Mouse (Mus musculus) thymus, postnatal 10 days (tissue): ENCODE measurements around the gene 1600015I10Rik.
"Not testable (repeated sequence)": the region's sequence is repeated elsewhere in the genome, so short reads cannot be mapped to it uniquely, and the experiment has no call there.

ENCODE experiments used
- DNase-seq, 2 experiments: peaks; one replicate each; pipeline ENCODE4 v3.0.0; 2021; ENCODE audit warnings: low spot score in 2 of 2

The 1600015I10Rik gene

GRCm38 (mm10) chr6:48929595-48929994 lies at the start of gene 1600015I10Rik:
1600015I10Rik (plus strand) TSS chr6:48929895.
- no peak for DNase-seq

DNA sequence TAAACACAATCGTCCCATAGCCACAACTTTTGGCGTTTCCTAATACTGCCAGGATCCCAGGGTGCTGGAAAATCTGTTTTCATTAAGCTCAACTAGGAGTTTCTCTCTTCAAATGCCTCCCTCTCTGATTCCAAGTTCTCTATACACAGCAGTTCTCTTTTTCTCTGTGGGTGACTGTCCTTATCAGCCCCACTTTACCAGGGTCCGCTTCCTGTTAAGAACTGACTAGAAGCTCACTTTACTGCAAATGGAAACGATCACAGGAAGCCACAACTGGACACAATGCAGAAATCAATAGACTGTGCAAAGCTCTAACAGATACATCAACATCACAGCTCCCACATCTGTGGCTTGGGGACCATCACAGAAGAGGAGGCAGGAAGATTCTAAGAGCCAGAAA lies 35.5 kb upstream of the 1600015I10Rik start:
- no peak for DNase-seq

DNA sequence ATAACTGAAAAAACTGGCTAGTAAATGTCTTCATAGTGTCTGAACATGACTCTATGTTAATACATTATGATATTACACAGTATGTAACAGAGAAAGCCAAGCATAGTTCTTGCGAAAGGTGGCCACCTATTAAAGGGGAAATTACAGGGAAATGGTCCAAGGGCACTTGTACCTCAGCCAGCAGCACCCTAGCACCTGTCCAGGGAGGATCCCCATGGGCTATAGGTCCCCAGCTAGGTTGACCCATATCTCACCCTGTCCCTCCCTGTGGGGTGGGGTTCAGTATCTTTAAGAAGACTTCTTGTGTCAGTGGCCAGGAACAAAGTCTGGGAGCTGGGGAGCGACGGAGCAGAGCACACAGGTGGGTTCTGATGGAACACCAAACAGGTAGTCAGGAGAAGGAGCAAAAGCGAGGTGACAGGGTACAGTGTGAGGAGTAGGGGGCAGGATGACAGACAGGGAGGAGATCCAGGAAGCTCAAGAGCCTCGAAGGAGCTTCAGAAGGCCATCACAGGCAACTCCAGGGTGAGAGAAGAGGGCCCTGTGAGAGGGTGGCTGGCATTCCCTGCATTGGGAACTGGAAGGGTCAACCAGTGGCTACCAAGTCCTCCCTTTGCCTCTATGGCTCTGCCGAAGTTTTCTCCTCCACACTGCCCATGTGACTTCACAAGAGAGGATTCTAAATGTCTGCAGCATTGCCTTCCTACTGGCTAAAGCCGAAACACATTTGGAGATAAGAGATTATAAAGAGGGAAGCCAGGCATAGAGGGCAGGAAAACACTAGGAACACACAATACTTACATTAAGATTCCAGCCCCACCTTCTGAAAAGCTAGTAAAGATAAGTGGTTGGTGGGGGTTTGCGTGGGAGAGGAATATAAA lies 34.5 kb upstream of the 1600015I10Rik start:
- no peak for DNase-seq

DNA sequence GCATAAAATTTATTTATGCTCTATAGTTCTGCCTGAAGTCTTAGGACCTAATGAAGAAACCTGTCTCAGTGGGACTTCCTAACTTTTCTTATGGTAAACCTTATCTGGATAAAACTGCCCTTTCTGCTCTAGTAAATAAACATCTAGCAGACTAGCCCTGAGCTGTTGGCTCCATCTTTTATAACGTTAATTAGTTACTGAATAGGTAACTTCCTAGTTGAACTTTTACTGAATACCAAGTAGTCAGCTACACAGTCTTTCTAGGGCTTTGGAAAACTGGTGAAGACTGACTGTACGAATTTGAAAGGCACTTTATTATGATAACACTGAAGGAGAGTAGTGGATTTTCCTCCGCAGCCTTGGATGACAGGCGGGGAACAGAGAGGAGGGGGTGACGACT lies 33.8 kb upstream of the 1600015I10Rik start:
- no peak for DNase-seq

DNA sequence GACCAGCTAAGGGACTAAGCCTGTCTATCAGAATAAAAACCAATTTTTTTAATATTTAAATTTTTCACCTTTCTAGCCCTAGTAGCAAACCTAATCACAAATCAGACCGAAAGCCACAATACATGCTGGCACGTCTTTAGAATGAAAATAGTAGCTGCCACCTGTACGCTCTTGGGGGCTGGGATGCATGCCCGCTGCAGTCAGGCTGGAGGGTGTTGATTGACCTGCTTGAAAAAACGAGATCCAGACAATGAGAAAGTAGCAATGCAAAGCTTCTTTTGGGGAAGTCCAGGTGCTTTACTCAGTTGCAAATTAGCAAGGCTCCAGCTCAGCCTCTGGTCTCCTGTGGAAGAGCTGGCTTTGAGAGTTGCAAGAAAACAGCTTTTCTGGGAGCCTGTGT lies 32.7 kb upstream of the 1600015I10Rik start:
- no peak for DNase-seq

DNA sequence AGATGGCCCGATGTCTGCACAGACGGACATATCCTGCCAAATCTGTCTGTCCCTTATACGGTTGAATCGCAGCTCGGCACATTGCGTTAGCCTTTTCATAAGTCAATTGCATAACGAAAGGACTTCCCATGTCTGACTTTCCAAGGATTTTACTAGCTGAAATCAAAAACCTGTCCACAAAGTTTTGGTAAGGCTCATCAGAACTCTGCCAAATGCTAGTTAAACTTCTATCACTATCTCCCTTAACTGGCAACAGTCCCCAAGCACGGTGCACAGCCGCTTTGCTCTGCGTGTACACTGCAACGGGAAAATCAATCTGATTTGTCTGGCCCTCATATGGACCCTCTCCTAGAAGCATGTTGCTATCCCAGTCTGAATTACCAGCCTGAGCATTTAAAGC lies 28.4 kb upstream of the 1600015I10Rik start:
- not testable (repeated sequence) for DNase-seq

DNA sequence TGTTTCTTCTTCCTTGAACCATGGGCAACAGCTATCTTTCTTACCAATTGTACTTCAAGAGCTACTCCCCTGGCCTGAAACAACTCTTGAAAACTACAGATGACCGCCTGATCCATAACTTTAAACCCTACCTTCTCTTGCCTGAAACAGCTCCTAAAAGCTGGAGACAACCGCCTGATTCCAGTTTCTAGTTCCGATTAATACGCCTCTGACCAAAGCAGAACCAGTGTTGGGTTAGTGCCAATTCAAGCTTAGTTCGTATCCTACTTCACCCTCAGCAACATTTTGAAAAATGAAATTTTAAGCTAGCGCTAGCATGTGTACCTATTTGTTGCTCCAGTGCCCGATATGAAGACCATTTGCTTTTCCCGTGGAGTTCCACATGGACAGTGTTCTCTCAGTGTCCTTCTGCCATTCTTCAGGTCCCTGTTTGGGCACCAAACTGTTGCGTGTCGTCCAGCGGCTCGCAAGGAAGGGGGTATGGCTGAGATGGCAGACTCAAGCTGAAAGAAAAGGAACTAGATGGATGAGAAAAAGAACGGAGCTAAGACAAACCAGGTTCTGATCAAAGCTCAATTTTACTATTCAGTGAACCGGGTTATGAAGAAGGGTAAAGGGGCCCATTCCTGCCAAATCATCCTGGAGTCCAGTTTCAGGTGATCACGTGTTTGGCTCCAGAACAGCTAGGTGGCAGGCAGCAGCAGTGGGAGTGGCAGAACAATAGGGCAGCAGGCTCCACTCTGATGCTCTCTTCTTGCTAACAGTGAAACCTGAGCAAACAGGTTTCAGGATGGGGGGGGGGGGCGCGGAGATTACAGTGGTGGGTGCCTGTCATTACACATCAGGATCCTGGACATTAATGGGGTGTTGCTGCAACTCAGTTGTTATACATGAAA lies 26.9 kb upstream of the 1600015I10Rik start:
- DNase-seq: no peak

DNA sequence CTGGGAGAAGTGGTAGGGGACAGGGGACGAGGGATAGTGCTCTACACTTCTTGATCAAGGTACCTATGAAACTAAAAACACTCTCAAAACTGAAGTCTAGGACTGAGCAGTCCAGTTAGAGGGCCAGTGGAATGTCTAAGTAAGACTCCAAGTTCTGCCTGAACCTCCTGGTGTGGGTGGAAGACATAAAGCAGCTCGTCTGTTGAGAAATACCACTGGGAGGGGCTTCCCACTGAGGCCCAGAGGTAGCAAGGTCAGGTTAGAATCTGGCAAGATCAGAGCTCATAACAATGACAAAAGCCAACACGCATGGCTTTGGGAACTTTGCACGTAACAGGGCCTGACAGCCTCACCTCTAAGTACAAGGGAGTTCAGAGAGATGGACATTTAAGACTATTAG lies 26.3 kb upstream of the 1600015I10Rik start:
- no peak for DNase-seq

DNA sequence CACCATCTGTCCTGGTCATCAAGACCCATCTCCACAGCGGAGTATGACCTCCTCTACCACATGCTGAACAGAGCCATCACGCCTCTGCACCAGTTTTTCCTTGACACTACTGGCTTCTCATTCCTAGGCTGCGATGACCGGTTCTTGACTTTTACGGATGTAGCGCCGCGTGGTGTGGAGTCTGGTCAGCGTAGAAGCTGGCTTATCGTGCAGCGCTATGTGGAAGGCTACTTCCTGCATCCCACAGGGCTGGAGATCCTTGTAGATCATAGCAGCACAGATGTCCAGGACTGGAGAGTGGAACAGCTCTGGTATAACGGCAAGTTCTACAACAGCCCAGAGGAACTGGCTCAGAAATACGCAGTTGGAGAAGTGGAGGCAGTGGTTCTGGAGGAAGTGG lies 24.1 kb upstream of the 1600015I10Rik start:
- DNase-seq: no peak

GRCm38 (mm10) chr6:48906371-48906770 lies 23.3 kb upstream of the 1600015I10Rik start:
- DNase-seq: no peak

GRCm38 (mm10) chr6:48909229-48909628 lies 20.5 kb upstream of the 1600015I10Rik start:
- no peak for DNase-seq

DNA sequence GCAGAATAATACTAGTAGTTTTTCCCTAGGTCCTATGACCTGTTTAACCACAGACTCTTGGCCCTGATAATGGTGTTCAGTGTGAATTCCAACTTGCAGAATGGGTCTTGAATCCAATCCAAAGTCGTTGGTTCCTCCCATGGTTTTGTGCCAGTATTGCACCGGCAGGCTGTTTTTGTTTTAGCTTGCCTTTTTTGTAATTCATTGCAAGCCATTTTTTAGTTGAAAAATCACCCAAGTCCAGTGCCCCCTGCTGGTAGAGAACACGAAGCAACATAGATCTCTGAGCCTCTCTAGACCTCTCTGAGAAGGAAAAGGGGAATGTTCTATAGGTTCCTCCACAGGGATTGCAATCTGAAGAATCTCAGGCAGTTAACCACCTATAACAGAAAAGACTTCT lies 17.7 kb upstream of the 1600015I10Rik start:
- DNase-seq: peak in 1 of 2 experiments; percentile 26

- no peak for DNase-seq
Measured at GRCm38 (mm10) chr6:48913587-48913986, 16.1 kb upstream of the 1600015I10Rik start.

GRCm38 (mm10) chr6:48949596-48949995 lies 19.9 kb downstream of the 1600015I10Rik start:
- DNase-seq: no peak

DNA sequence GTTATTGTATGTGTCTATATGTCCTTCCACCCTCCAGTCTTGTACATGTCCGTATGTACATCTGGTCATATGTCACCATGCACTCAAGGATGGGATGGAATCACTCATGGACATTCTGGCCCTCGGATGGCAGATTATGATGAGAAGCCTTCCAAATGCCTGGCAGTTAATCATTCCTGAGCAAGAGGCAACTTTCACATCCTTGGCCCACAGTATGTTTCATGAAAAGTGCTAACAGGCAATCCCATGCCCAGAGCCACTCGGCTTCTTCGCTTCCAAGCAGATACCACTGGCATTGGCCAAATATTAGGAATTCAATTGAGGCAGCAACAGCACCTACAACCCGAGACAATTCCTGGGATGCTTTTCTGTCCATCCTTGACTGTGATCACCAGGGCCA lies 21.0 kb downstream of the 1600015I10Rik start:
- DNase-seq: no peak

- DNase-seq: no peak
Measured at GRCm38 (mm10) chr6:48951630-48952029, 21.9 kb downstream of the 1600015I10Rik start.

DNA sequence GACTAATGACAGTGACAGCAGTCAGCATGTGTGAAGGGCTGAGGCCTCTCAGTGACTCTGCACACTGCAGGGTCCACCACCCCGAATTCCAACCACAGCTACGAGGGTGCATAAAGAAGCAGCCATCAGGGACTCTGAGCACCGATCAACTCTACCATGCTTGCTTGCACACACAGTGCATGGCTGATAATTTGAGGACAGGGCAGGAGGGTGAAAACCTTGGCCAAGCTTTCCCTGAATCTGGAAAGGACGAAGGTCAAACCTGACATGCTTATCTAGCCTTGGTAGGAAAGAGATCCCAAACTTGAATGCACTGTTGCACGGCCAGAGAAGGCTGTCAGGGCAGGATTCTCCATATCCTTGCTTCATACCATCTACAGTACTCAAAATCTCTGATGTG lies 23.5 kb downstream of the 1600015I10Rik start:
- no peak for DNase-seq

DNA sequence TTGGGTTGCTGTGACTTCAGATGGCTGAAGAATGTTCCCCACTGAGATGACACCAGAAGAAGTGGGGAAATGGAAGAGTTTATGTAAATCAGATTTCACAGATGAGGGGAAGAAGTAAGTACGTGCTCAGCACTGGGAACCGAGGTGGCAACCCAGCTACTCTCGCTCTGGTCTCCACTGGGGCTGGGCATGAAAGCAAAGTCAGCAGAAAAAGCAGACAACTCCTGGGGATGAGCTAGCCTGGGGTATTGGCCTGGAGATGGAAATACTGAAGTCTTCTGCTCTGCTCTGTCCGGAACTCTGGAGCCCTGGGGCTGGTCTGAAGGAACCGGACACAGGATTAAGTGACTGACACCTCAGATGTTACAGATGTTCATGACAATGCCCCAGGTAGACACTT lies 24.5 kb downstream of the 1600015I10Rik start:
- no peak for DNase-seq

DNA sequence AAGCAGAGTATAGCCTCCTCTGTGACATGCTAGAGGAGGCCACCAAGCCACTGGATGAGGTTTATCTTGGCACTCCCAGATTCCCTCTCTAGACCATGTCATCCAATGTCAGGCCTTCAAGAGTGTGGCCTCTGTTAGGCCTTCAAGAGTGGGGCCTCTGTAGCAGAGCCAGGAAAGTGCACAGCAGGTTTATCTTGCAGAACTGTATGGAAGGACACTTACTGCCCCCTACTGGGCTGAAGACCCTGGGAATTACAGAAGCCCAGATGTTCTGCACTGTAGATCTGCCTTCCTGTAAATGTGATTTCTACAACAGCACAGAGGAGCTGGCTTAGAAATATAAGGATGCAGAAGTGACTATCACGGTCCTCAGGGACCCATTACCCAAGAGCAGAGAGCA lies 25.3 kb downstream of the 1600015I10Rik start:
- DNase-seq: peak in 1 of 2 experiments; percentile 19

DNA sequence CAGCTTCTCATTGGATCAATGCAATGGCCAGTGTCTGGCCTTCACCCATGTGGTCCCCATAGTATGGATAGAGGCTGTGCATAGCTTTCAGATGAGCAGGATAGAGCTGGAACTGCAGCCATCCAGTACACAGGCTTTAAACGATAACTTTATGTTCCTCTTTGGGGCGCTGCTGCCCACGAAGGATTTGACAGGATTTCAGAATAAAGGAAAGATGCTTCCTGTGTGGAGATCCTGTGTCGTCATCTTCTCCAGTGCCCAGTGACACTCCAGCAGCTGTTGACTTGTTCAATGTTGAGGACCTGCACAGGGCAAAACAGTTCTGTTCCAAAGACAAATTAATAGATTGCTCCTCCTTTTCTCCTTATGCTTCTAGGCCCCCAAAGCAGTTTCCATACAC lies 27.1 kb downstream of the 1600015I10Rik start:
- DNase-seq: no peak

- DNase-seq: no peak
Measured at GRCm38 (mm10) chr6:48958053-48958452, 28.4 kb downstream of the 1600015I10Rik start.

GRCm38 (mm10) chr6:48959151-48959550 lies 29.5 kb downstream of the 1600015I10Rik start:
- not testable (repeated sequence) for DNase-seq

GRCm38 (mm10) chr6:48966696-48967095 lies 37.0 kb downstream of the 1600015I10Rik start:
- DNase-seq: not testable (repeated sequence)
